ENCODE assay signal across 19 mouse cellular contexts in the genomic region with DNA sequence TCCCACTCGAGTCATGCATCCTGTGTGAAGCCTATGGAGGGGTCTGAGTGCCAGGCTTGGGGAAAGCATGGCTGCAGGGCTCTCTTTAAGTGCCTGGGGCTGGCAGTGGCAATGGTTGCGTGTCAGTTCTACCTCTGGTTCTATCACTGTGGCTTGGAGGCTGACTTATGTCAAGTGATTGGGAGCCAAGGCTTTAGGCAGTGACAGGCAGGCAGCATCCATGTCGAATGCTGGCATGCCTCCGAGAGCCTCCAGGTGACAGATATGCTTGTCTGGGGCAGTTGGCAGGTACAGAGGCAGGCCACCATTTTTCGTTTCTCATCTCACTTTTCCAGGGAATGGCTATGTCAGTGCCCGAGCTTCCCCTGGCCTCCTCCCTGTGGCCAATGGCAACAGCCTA.
"Had no signal": no experiment of that assay in that cellular context is flagged by ENCODE, and none has a peak within 500 bp of the region (broad histone marks: within the 10 kb centered on the region; RNA-seq: fewer than 3 reads in every experiment).

No protein-coding gene starts in this region.

- H3K27me3 ChIP-seq: limb, embryonic 12.5 days; limb, embryonic 15.5 days; midbrain, embryonic 12.5 days; midbrain, embryonic 15.5 days; neural tube, embryonic 13.5 days; stomach, embryonic 15.5 days had no signal

- H3K4me3 ChIP-seq: limb, embryonic 12.5 days; limb, embryonic 15.5 days; midbrain, embryonic 12.5 days; midbrain, embryonic 15.5 days; neural tube, embryonic 13.5 days; stomach, embryonic 15.5 days had no signal

- H3K27ac ChIP-seq: kidney, postnatal 0 days; limb, embryonic 12.5 days; limb, embryonic 15.5 days; liver, embryonic 14.5 days; macrophage; midbrain, embryonic 12.5 days; midbrain, embryonic 15.5 days; neural tube, embryonic 13.5 days; stomach, embryonic 15.5 days had no signal

- H3K4me2 ChIP-seq: limb, embryonic 12.5 days; limb, embryonic 15.5 days; liver, embryonic 11.5 days; lung, embryonic 14.5 days; midbrain, embryonic 12.5 days; midbrain, embryonic 15.5 days; neural tube, embryonic 13.5 days; stomach, embryonic 15.5 days had no signal

- ATAC-seq: liver, postnatal 0 days; lung, postnatal 0 days; midbrain, embryonic 15.5 days had no signal

- DNase-seq: kidney, postnatal 25 days; left cerebral cortex, postnatal 4 days; liver, postnatal 0 days; lung, embryonic 14.5 days; retina, postnatal 1 day; right cerebral cortex, postnatal 25 days; spleen, adult 18-20 months; thymus, postnatal 25 days had no signal
